Mouse (Mus musculus): ENCODE measurements around the gene Smg6. TPM values are rescaled to one million over a fixed set of nuclear protein-coding genes. Genes with fewer than 3 reads are reported as not detected.

Smg6 gene
- polyA plus RNA-seq, 1 experiment from 2014 or later = 18.5 TPM

- H3K4me3 ChIP-seq (ENCODE audit: low read depth, low read length) = no peak overlapping the region
- no peaks in the 10 kb centered on the region for H3K9me3 ChIP-seq (ENCODE audit: control insufficient read depth, low read length)
- 39% methylated on average over 7 of the region's 7 CpGs for WGBS
- peaks cover 18% of the 10 kb centered on the region for H3K4me1 ChIP-seq (ENCODE audit: control insufficient read depth, insufficient read depth, low read length)
- ATAC-seq (ENCODE audit: insufficient number of reproducible peaks, low FRiP score, low TSS enrichment, low read depth) (no peak), DNase-seq (ENCODE audit: low spot score) (no peak)
- no peak overlapping the region for H3K4me2 ChIP-seq (ENCODE audit: low read depth, severe bottlenecking)
- peaks cover 32% of the 10 kb centered on the region for H3K27me3 ChIP-seq (ENCODE audit: control insufficient read depth, insufficient read depth, low read length)
- H3K27ac ChIP-seq (replicated peaks; ENCODE audit: low read depth, low read length) = no peak overlapping the region
- H3K36me3 ChIP-seq (ENCODE audit: control insufficient read depth, insufficient read depth, low read length) = no peaks in the 10 kb centered on the region
- no peak overlapping the region for H3K9ac ChIP-seq (ENCODE audit: low read length)
These were observed 272.3 kb downstream of the Smg6 start for GRCm38 (mm10) chr11:75197956-75198355.

GRCm38 (mm10) chr11:75198792-75199191 lies 273.2 kb downstream of the Smg6 start:
- no peak overlapping the region for H3K27ac ChIP-seq (replicated peaks; ENCODE audit: low read depth, low read length)
- no peak overlapping the region for H3K9ac ChIP-seq (ENCODE audit: low read length)
- no peaks in the 10 kb centered on the region for H3K36me3 ChIP-seq (ENCODE audit: control insufficient read depth, insufficient read depth, low read length)
- peaks cover 11% of the 10 kb centered on the region for H3K4me1 ChIP-seq (ENCODE audit: control insufficient read depth, insufficient read depth, low read length)
- DNase-seq (ENCODE audit: low spot score) (no peak), ATAC-seq (ENCODE audit: insufficient number of reproducible peaks, low FRiP score, low TSS enrichment, low read depth) (no peak)
- peaks cover 23% of the 10 kb centered on the region for H3K27me3 ChIP-seq (ENCODE audit: control insufficient read depth, insufficient read depth, low read length)
- no peak overlapping the region for H3K4me2 ChIP-seq (ENCODE audit: low read depth, severe bottlenecking)
- 65% methylated on average over 4 of the region's 4 CpGs for whole genome bisulfite sequencing
- no peak overlapping the region for H3K4me3 ChIP-seq (ENCODE audit: low read depth, low read length)
- no peaks in the 10 kb centered on the region for H3K9me3 ChIP-seq (ENCODE audit: control insufficient read depth, low read length)

GRCm38 (mm10) chr11:75199951-75200350 lies 274.3 kb downstream of the Smg6 start:
- Histone ChIP-seq H3K27me3 (ENCODE audit: control insufficient read depth, insufficient read depth, low read length) (peaks cover 12% of the 10 kb centered on the region; the same call in 1 of the 2 replicates), H3K4me3 (ENCODE audit: low read depth, low read length) (no peak overlapping the region), H3K9ac (ENCODE audit: low read length) (no peak overlapping the region), H3K4me1 (ENCODE audit: control insufficient read depth, insufficient read depth, low read length) (peaks cover 5% of the 10 kb centered on the region; the same call in 1 of the 2 replicates), H3K27ac (replicated peaks; ENCODE audit: low read depth, low read length) (no peak overlapping the region), H3K9me3 (ENCODE audit: control insufficient read depth, low read length) (no peaks in the 10 kb centered on the region), H3K36me3 (ENCODE audit: control insufficient read depth, insufficient read depth, low read length) (no peaks in the 10 kb centered on the region), H3K4me2 (ENCODE audit: low read depth, severe bottlenecking) (no peak overlapping the region)
- WGBS = 78% methylated on average over 5 of the region's 5 CpGs
- ATAC-seq (ENCODE audit: insufficient number of reproducible peaks, low FRiP score, low TSS enrichment, low read depth) (no peak), DNase-seq (ENCODE audit: low spot score) (no peak)

- H3K9me3 ChIP-seq (ENCODE audit: control insufficient read depth, low read length) = no peaks in the 10 kb centered on the region
- ATAC-seq (ENCODE audit: insufficient number of reproducible peaks, low FRiP score, low TSS enrichment, low read depth) = no peak
- H3K36me3 ChIP-seq (ENCODE audit: control insufficient read depth, insufficient read depth, low read length) = no peaks in the 10 kb centered on the region
- H3K27ac ChIP-seq (replicated peaks; ENCODE audit: low read depth, low read length) = no peak overlapping the region
- no peak overlapping the region for H3K4me3 ChIP-seq (ENCODE audit: low read depth, low read length)
- no peak for DNase-seq (ENCODE audit: low spot score)
- peaks cover 6% of the 10 kb centered on the region; the same call in 1 of the 2 replicates for H3K4me1 ChIP-seq (ENCODE audit: control insufficient read depth, insufficient read depth, low read length)
- no peak overlapping the region for H3K9ac ChIP-seq (ENCODE audit: low read length)
- no peak overlapping the region for H3K4me2 ChIP-seq (ENCODE audit: low read depth, severe bottlenecking)
- WGBS = 89% methylated on average over 12 of the region's 12 CpGs
- H3K27me3 ChIP-seq (ENCODE audit: control insufficient read depth, insufficient read depth, low read length) = peaks cover 5% of the 10 kb centered on the region; the same call in 1 of the 2 replicates
These were observed 275.3 kb downstream of the Smg6 start for GRCm38 (mm10) chr11:75200935-75201334.

GRCm38 (mm10) chr11:75201721-75202120 lies 276.1 kb downstream of the Smg6 start:
- peaks cover 6% of the 10 kb centered on the region; the same call in 1 of the 2 replicates for H3K4me1 ChIP-seq (ENCODE audit: control insufficient read depth, insufficient read depth, low read length)
- ATAC-seq (ENCODE audit: insufficient number of reproducible peaks, low FRiP score, low TSS enrichment, low read depth) (no peak), DNase-seq (ENCODE audit: low spot score) (no peak)
- WGBS = 55% methylated on average over 8 of the region's 8 CpGs
- H3K27ac ChIP-seq (replicated peaks; ENCODE audit: low read depth, low read length) = no peak overlapping the region
- H3K4me3 ChIP-seq (ENCODE audit: low read depth, low read length) = no peak overlapping the region
- H3K27me3 ChIP-seq (ENCODE audit: control insufficient read depth, insufficient read depth, low read length) = no peaks in the 10 kb centered on the region
- H3K9me3 ChIP-seq (ENCODE audit: control insufficient read depth, low read length) = no peaks in the 10 kb centered on the region
- no peak overlapping the region for H3K4me2 ChIP-seq (ENCODE audit: low read depth, severe bottlenecking)
- H3K9ac ChIP-seq (ENCODE audit: low read length) = no peak overlapping the region
- H3K36me3 ChIP-seq (ENCODE audit: control insufficient read depth, insufficient read depth, low read length) = no peaks in the 10 kb centered on the region

GRCm38 (mm10) chr11:75203926-75204325 lies 278.3 kb downstream of the Smg6 start:
- DNase-seq (ENCODE audit: low spot score) (no peak), ATAC-seq (ENCODE audit: insufficient number of reproducible peaks, low FRiP score, low TSS enrichment, low read depth) (no peak)
- WGBS = 89% methylated on average over 4 of the region's 4 CpGs
- Histone ChIP-seq H3K4me3 (ENCODE audit: low read depth, low read length) (no peak overlapping the region), H3K4me1 (ENCODE audit: control insufficient read depth, insufficient read depth, low read length) (peaks cover 6% of the 10 kb centered on the region; the same call in 1 of the 2 replicates), H3K36me3 (ENCODE audit: control insufficient read depth, insufficient read depth, low read length) (no peaks in the 10 kb centered on the region), H3K27ac (replicated peaks; ENCODE audit: low read depth, low read length) (no peak overlapping the region), H3K9ac (ENCODE audit: low read length) (no peak overlapping the region), H3K9me3 (ENCODE audit: control insufficient read depth, low read length) (no peaks in the 10 kb centered on the region), H3K4me2 (ENCODE audit: low read depth, severe bottlenecking) (no peak overlapping the region), H3K27me3 (ENCODE audit: control insufficient read depth, insufficient read depth, low read length) (no peaks in the 10 kb centered on the region)

- WGBS = 42% methylated on average over 9 of the region's 9 CpGs
- Histone ChIP-seq H3K36me3 (ENCODE audit: control insufficient read depth, insufficient read depth, low read length) (no peaks in the 10 kb centered on the region), H3K27me3 (ENCODE audit: control insufficient read depth, insufficient read depth, low read length) (no peaks in the 10 kb centered on the region), H3K4me1 (ENCODE audit: control insufficient read depth, insufficient read depth, low read length) (peaks cover 6% of the 10 kb centered on the region; the same call in 1 of the 2 replicates), H3K27ac (replicated peaks; ENCODE audit: low read depth, low read length) (no peak overlapping the region), H3K9me3 (ENCODE audit: control insufficient read depth, low read length) (no peaks in the 10 kb centered on the region), H3K4me3 (ENCODE audit: low read depth, low read length) (no peak overlapping the region), H3K9ac (ENCODE audit: low read length) (peak overlapping the region; percentile 2; the same call in 1 of the 2 replicates), H3K4me2 (ENCODE audit: low read depth, severe bottlenecking) (no peak overlapping the region)
- ATAC-seq (ENCODE audit: insufficient number of reproducible peaks, low FRiP score, low TSS enrichment, low read depth) (no peak), DNase-seq (ENCODE audit: low spot score) (no peak)
These were observed 278.8 kb downstream of the Smg6 start for GRCm38 (mm10) chr11:75204472-75204871.

GRCm38 (mm10) chr11:75206347-75206746 lies 280.7 kb downstream of the Smg6 start:
- Histone ChIP-seq H3K27me3 (ENCODE audit: control insufficient read depth, insufficient read depth, low read length) (no peaks in the 10 kb centered on the region), H3K4me2 (ENCODE audit: low read depth, severe bottlenecking) (no peak overlapping the region), H3K36me3 (ENCODE audit: control insufficient read depth, insufficient read depth, low read length) (no peaks in the 10 kb centered on the region), H3K4me3 (ENCODE audit: low read depth, low read length) (no peak overlapping the region), H3K4me1 (ENCODE audit: control insufficient read depth, insufficient read depth, low read length) (peaks cover 6% of the 10 kb centered on the region; the same call in 1 of the 2 replicates), H3K9ac (ENCODE audit: low read length) (no peak overlapping the region), H3K9me3 (ENCODE audit: control insufficient read depth, low read length) (no peaks in the 10 kb centered on the region), H3K27ac (replicated peaks; ENCODE audit: low read depth, low read length) (no peak overlapping the region)
- ATAC-seq (ENCODE audit: insufficient number of reproducible peaks, low FRiP score, low TSS enrichment, low read depth) (no peak), DNase-seq (ENCODE audit: low spot score) (no peak)
- 68% methylated on average over 4 of the region's 4 CpGs for WGBS

GRCm38 (mm10) chr11:75209363-75209762 lies 283.7 kb downstream of the Smg6 start:
- Histone ChIP-seq H3K4me2 (ENCODE audit: low read depth, severe bottlenecking) (no peak overlapping the region), H3K9me3 (ENCODE audit: control insufficient read depth, low read length) (no peaks in the 10 kb centered on the region), H3K9ac (ENCODE audit: low read length) (no peak overlapping the region), H3K36me3 (ENCODE audit: control insufficient read depth, insufficient read depth, low read length) (no peaks in the 10 kb centered on the region), H3K4me3 (ENCODE audit: low read depth, low read length) (no peak overlapping the region), H3K27me3 (ENCODE audit: control insufficient read depth, insufficient read depth, low read length) (no peaks in the 10 kb centered on the region; the same call in 1 of the 2 replicates), H3K4me1 (ENCODE audit: control insufficient read depth, insufficient read depth, low read length) (peaks cover 20% of the 10 kb centered on the region), H3K27ac (replicated peaks; ENCODE audit: low read depth, low read length) (no peak overlapping the region)
- no peak for ATAC-seq (ENCODE audit: insufficient number of reproducible peaks, low FRiP score, low TSS enrichment, low read depth)
- 69% methylated on average over 4 of the region's 4 CpGs for WGBS
- no peak for DNase-seq (ENCODE audit: low spot score)

Data from limb, embryonic 11.5 days (tissue).